Mouse (Mus musculus) right cerebral cortex, adult 2 months (tissue): ENCODE measurements at regions not wholly inside any gene's neighbourhood (a gene's known extent, or its start where the extent isn't known, plus 50 kb on each side); places are given as distances from the start of the nearest gene placed in this dataset.
"Not testable (repeated sequence)": the region's sequence is repeated elsewhere in the genome, so short reads cannot be mapped to it uniquely, and the experiment has no call there.

Experiments
- DNase-seq, 2 experiments: peaks; one replicate each; pipeline ENCODE4 v3.0.0; 2021 to 2022; ENCODE audit warnings: low spot score in 2 of 2

DNA sequence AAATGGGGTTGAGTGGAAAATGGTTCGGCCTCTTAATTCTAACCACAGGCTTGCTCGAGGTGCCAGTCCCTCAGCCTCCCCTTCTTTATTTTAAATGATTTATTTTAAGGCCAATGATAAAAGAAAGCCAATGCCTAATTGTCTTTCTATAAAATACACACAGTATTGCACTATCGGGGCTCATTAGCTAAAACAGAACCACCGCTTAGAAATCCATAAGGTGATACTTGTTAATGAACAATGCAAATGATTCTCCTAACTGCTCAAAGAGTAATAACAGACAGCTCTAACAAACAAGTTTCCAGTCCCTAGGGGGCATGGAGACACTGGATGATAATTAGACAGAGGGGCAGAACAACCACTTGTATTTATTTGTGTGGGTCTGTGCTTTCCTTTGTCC is 58.8 kb downstream of the Emx2 start:
- DNase-seq = no peak

DNA sequence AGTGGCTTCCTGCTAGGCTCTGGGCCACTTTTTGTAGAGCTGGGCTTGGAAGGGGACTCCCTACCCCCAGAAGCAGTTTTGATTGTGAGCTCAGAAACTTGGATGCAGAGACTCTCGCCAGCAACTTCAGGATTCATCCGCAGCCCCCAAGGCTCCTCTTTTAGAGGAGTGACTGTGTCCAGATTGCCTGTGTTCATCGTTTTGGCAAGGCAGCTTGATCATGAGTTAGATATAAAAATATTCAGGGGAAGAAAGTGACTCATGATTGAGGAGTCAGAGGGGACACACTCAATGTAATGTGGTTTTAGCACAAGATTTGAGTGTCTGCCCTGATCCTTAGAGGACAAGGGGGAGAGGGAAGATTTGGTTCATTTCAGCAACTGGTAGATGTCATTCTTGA is 61.0 kb downstream of the Emx2 start:
- peak; percentile 23 to 28 for DNase-seq

DNA sequence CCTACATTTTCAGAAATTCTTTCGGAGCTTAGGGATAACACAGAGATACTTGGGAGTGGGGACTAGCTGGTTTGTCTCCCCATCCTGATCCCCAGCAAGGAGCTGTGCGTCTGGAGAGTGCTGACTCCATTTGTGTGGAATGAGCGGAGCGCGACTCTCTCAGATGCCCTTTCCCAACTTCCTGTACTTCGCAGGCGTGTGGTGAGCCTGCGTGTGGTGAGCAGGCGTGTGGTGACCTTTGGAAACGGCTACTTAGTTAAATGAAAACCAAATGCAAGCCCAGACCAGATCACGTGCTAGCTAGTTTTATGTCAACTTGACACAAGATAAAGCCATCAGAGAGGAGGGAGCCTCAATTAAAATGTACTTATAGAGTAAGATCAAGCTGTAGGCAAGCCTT is 64.0 kb downstream of the Emx2 start:
- DNase-seq = no peak

DNA sequence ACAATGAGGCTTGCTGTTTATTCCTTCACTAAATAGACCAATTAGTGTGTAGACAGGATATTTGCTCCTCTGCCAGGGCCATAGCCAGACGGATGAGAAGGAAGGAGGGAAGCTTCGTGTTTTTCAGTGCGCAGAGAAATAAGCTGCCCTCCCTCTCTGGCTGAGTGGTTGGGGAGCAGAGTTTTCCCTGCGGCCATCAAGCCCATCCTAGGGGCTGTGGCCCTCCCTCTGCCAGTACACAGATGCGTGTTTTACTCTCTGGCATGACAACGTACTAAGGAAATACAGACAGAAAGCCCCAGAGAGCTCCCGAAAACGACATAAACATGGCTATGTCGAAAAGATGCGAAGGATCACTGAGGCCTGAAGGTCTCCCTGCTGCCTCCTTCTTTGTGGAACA is 65.2 kb downstream of the Emx2 start:
- no peak for DNase-seq

DNA sequence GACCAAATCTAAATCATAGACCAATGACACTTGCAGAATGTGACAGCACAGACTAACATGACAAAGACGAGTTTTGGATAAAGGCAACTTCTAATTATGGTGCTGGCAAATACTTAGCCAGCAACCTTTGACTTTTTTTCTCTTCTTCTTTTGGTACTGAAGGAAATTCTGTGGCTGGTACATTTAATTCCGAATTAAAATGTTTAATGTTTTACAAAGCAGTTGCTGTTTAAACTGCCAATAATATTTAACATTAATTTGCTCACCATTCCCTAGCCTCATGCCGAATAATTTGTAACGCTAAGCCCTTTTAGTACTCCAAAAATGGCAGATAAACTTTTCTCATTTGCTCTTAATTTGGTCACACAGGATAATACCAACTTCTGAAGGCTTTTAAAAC is 105.9 kb downstream of the Emx2 start:
- DNase-seq = no peak

DNA sequence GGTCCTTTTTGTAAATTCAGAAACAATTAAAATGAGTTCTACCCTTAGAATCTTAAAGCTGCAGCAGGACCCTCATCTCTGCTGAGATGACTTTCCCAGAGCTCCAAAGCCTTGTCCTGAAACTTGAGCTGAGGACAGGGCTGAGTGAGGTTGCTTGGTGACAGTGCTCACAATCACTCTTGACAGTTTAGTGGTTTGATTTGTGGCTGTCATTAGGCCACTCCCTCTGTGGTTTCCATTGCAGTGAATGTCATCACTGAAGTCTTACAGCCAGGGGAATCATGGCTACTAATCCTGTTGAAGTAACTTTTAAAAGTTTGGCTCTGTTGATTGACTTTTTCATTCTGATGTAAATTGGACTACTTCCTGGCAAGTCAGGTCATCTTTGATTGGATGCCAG is 110.7 kb downstream of the Emx2 start:
- no peak for DNase-seq

DNA sequence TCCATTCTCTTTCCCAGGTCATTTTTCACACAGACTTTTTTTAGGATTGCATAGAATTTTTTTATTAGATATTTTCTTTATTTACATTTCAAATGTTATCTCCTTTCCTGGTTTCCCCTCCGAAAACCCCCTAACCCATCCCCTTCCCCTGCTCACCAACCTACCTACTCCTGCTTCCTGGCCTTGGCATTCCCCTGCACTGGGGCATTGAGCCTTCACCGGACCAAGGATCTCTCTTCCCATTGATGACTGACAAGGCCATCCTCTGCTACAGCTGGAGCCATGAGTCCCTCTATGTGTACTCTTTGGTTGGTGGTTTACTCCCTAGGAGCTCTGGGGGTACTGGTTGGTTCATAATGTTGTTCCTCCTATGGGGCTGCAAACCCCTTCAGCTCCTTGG is 111.4 kb downstream of the Emx2 start:
- not testable (repeated sequence) for DNase-seq

DNA sequence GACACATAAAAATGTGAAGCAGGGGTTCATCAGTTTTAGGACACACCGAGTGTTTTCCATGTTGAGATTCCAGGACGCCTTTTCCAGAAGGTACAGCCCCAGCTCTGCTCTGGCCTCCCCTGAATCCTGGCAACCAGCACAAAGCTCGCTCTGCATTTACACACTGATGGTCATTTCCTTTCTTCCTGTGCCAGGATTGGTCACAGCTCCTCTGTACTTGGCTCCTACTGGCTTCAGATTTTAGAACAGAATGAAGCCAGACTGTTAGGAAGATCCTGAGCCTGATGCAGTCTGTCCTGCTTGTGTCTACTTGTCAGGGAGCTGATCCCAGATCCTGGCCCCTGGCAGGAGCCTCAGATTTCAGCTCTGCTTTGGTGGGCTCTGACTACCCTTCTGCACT is 116.2 kb downstream of the Emx2 start:
- no peak for DNase-seq

DNA sequence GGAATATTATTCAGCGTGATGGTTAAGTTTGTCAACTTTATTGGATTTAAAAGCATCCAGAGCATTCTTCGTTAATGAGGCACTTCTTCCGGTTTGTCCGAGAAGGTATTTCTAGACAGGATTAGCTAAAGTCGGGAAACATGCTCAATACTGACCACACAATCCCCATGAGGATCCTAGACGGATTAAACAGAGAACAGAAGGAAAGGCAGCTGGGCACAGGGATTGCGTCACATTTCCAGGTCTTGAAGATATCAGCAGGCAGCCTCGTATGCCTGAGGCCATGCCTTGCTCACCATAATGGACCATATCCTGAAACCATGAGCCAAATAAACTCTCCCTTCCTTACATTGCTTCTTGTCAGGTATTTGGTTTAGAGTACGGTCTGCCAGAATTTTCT is 119.7 kb downstream of the Emx2 start:
- DNase-seq = no peak

DNA sequence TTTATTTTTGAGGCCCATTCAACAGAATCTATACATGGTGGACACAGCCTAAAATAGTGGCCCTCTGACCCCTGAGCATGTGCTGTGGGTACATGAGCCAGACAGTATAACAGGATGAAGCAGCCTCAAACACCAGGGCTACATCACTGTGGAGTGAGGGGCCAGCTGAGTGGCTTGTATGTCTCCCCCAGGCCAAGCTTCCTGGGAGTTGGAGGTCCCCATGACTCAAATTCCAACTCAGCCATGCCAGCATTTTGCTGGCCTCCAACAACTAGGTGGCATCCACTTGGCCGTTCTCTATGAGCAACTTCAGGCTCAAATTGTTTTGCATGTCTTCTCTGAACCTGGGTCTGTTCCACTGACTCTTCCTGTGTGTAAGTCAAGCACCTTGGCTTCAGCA is 121.5 kb downstream of the Emx2 start:
- no peak for DNase-seq

DNA sequence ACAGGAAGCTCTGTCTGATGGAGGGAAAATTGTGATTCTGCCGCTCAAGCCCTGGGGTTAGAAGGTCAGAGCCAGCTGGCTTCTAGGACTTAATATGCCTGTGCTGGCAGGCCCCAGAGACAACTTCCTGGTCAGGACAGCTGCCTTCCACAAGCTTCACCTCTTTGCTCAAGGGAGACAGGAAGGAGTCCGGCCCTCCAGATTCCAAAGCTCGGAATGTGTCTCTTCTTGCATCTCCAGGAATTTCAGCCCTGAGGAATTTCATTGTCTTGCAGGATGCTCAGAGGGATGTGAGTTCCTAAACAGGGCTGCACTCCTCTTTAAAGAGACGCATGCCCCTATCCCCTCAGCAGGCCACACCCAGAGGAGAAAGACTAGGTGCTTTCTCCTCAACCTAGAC is 127.7 kb downstream of the Emx2 start:
- no peak for DNase-seq

DNA sequence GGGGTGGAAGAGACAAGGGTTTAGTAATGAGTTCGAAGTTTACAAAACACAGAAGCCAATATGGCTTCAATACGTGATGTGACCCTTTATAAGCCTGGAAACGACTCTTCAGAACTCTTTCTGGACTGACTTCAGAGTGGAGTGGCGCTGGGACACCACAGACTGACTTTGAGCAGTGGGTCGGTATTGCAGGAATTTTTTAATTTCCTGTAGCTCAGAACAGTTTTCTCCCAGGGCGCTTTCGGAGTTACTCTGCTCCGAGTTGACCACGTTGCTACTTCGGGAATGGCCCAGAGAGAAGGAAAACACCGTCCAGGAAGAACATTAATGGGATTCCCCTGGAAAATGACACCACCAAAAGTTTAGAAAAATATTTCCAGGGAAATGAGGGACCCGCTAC is 129.1 kb downstream of the Emx2 start:
- no peak for DNase-seq

DNA sequence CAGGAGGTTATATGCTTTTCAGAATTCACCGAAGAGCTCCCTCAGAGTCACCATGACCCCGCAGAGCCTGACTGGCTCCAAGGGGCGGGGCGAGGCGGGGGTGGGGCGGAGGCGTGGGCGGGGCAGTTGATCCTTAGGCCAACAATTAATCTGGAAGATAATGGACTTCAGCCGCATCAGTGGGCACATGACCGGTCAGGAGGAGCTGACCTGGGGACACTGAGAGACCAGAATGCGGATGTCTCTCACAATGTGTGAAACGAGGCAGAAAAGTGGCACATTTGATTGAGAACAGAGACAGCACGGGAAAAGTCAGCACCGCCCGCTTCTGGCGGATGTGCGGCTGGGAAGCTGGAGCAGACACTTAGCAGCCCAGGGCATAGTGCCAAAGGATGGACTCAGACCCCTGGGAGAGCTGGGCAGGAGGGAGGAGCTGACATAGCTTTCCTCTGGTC is 129.9 kb downstream of the Emx2 start:
- no peak for DNase-seq

DNA sequence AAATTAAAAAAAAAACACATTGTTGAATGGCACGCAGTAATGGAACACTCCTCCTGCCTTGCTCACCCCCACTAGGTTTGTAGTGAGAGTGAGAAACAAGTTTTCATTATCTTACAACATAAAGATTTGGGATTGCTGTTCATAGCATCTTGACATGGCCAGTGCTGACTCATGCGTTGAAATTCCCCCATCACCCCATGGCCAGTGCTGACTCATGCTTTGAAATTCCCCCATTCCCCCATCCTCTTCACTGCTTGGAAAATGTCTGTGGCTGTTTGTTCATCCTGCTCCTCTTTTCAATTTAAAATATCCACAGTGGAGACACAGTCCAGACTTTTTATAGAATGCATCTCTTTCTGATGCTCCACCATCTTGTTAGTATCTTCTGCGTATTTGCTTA is 131.8 kb downstream of the Emx2 start:
- no peak for DNase-seq

DNA sequence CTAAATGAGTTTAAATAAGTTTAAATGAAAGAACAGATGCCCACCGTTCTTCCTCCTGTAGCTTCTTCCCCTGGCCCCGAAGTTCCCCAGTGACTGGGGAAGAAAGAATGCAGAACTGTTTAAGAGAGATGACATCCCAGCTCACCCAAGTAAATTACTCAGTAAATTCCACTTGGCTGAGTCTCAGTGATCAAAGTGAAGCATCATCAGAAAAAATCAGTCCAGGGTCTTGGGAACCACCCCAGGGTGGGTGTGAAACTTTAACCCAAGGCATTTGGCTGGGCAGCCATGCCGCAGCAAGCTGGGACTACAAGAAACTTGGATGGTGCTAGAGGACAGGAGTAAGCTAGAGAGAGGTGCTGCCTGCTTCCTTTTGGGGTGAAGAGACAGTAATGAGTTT is 133.9 kb downstream of the Emx2 start:
- no peak for DNase-seq

DNA sequence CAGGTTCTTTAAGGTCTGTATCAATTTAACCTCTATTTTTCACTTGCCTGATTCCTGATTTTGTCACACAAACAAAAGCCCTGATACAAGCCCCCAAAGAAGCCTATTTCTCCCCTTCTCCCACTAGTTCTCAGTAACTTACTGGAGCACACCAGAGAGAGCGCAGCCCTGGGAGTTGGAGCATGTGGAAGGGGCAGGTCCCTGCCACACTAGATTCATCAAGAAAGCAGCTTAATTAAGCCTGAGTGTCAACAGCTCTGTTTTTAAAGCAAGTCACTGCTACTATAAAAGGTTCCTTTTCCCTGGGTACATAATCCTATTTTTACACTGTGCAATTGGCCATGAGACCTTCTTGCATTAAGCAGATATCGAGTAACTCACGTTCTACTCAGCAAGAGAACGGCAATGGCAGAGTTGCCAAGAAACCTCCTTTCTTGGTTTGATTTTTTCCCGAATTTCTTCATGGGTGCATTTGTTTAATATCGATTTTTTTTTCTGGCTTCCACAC is 166.2 kb downstream of the Emx2 start:
- no peak for DNase-seq

DNA sequence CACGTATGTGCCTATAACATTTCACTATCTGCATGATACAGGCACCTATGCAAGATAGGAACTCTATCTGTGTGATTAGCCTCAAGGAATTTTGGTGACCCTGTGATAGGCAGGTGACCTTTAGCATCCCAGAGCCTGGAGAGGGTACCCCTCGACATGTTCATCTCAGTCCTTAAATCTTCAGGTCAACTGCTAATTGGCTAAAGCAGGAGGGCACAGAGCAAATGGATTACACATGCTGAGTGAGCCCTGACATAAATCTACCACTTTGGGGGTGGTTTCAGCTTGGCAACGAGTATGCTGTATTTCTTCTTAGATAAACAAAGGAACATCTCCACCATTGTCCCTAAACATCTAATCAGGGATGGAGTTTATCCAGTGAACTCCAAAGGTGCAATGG is 169.5 kb downstream of the Emx2 start:
- DNase-seq = no peak

DNA sequence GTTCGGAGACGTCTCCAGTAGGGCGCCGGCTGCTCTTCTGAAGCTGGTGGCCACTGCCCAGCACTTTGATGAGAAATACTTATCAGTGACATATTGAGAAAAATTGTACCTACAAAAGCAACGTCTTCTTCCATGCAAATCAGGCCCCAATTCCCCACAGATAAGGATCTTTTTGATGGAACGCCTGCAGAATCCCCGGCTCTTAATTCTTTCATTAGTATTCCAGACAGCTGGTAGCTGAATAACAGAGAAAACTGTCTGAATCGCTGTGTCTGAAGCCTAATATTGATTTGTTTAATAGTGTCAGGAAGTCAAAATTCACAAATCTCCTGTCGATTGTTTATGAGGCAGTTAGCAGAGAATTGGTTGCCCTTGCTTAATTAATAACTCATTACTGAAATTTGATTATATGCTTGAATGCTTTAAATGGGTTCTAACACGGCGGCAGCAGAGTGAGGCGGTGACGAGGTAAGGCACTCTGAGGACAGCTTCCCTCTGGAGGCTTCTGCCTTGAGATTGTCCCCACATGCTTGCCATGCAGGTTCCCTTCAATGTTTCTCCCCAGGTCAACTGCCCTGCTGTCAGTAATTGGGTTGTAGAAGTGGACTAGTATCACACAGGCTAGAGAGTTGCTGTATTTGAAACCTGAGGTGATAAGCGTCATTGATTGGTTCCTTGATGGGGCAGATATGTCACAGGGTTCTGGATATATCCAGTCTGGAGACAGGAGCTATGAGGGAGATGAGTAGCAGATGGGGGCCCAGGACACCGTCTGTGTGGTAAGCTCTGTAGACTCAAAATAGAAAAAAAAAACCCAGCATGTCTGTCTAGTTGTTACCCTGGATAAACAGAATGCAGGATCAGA is 170.4 kb downstream of the Emx2 start:
- no peak for DNase-seq

DNA sequence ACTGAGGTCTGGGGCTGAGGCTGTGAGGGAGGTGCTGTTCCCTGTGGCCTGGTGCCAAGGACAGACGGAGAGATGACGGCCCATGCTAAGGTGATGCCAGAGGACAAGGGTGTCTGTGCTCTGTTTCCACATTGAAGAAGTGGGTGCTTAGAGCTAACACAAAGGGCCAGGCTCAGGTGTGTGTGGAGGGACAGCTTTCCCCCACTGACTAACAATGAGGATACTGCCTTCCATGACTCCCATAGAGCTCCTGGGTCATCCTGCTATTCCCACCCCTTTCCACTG is 170.9 kb downstream of the Emx2 start:
- DNase-seq = no peak

DNA sequence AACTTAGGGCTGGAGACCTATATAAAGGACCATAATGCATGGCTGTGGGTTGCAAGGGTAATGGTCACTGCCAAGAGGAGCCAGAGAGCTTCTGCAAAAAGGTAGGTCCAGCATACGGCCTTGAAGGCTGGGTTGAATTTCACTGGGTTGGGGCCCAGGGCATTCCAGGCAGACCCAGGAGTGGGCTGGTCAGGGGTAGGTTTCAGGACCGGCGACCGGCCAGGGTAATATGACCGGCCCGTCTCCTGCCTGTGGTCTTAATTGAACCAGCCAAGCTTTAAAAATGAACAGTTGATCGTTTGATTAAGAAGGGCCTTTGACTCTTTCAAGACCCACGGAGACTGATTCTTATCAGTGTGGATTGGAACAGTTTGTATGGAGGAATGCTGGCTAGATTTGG is 171.9 kb downstream of the Emx2 start:
- no peak for DNase-seq

DNA sequence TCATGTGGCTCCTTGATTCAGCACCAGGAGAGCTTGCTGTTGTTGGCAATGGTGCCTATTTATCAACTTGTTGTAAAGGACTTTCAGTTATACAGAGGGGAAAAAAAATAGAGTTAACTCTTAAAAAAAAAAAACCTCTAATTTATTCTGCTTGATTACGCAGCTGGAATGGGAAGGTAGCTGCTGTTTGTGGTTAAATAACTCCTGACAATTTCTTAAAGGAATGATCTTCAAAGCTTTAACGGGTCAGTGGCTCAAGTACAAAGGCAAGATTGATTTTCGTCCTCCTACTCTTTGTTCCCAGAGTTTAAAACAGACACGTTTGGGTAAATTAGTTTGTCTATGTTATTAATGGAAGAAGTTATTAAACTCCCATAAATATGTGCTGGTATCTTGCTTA is 172.5 kb downstream of the Emx2 start:
- DNase-seq = no peak

DNA sequence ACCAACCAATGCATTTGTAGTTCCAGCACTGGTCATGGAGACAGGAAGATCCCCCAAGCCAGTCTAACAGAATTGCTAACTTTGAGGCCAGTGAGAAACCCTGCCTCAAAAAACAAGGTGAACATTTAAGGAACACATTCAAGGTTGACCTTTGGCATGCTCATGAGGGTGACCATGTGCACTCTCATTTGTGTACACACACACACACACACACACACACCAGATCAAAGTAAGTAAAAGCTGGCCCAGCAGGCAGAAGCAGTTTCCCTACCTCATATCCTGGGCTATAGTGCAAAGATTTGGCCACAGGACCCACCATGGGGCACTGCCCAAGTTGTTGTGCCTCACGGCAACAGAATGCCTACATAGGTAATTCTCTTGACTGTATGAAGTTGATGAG is 173.4 kb downstream of the Emx2 start:
- DNase-seq = no peak

DNA sequence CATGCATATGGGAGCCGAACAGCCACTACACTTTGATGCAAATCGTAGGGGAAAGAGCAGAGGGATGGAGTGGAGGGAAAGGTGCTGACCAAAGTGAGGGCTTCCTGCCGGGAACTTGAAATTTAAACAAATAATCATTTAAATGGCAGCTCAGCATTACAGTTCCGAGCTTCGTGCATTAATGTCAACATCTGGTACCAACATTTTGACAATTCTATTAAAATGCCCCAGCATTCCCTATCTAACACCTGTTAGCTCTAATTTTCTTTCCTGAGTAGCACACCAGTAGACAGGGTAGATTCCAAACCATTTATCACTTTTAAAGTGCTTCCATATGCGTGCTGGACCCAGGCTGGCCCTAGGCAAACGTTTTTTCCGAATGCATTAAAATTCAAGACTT is 178.1 kb downstream of the Emx2 start:
- DNase-seq = no peak

DNA sequence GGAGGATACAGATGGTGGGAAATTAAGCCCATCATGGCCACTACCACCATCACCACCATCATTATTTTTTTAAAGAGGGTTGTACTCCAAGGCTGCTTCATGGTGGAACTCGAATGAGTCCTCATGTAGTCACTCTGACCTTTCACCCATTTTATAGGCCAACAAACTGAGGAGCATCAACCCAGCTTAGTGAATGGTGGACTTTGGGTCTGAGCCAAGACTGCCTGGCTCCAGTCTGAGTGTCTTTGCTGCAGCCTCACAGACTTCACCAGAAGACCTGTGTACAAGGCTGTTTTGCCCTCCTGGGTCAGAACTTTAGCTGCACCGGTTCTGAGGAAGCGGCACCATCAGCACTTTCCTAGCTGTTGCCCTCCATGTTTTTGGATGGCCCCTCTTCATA is 184.4 kb downstream of the Emx2 start:
- DNase-seq = no peak
